Mouse (Mus musculus): ENCODE measurements around the gene Irak3. TPM values are rescaled to one million over a fixed set of nuclear protein-coding genes. Genes with fewer than 3 reads are reported as not detected.

Irak3 gene
- polyA plus RNA-seq, 2 experiments: 0.78 to 1.4 TPM

- no peaks in the 10 kb centered on the region for H3K36me3 ChIP-seq (replicated peaks; ENCODE audit: control insufficient read depth, insufficient read depth, low read depth)
- no peak overlapping the region for H3K4me2 ChIP-seq (ENCODE audit: low read depth)
- no peak for TF ChIP-seq EP300 (IDR thresholded peaks at IDR 0.05; ENCODE audit: low read depth)
- TF ChIP-seq CTCF (IDR thresholded peaks at IDR 0.05; ENCODE audit: low read depth): no peak
- H3K27ac ChIP-seq: no peak overlapping the region
- ATAC-seq (ENCODE audit: insufficient read depth) (no peak), DNase-seq (ENCODE audit: low read depth in 3 of 3, low spot score in 3 of 3) (no peak)
- no peaks in the 10 kb centered on the region for H3K27me3 ChIP-seq (ENCODE audit: control insufficient read depth, insufficient read depth, low read length)
- peaks cover 4 to 18% of the 10 kb centered on the region in 2 experiments; a peak in 3 of 4 replicates for H3K4me1 ChIP-seq (replicated peaks; ENCODE audit: control insufficient read depth in 2 of 2, insufficient read depth in 2 of 2, low read length in 1 of 2)
- H3K9ac ChIP-seq (replicated peaks): no peak overlapping the region
- 78% methylated on average over 19 of the region's 19 CpGs for WGBS (ENCODE audit: insufficient replicate concordance)
- H3K4me3 ChIP-seq (ENCODE audit: insufficient read depth in 1 of 2, low read depth in 2 of 2, low read length in 2 of 2): no peak overlapping the region
- no peaks in the 10 kb centered on the region for H3K9me3 ChIP-seq (ENCODE audit: control insufficient read depth, low read length)
Observed at GRCm38 (mm10) chr10:120164931-120165792, 36.8 kb downstream of the Irak3 start.

GRCm38 (mm10) chr10:120163490-120163889, 38.4 kb downstream of the Irak3 start:
- H3K9ac ChIP-seq (replicated peaks): no peak overlapping the region
- no peak overlapping the region for H3K27ac ChIP-seq
- no peak overlapping the region for H3K4me2 ChIP-seq (ENCODE audit: low read depth)
- no peaks in the 10 kb centered on the region for H3K36me3 ChIP-seq (replicated peaks; ENCODE audit: control insufficient read depth, insufficient read depth, low read depth)
- no peaks in the 10 kb centered on the region for H3K9me3 ChIP-seq (ENCODE audit: control insufficient read depth, low read length)
- no peak for DNase-seq (ENCODE audit: low read depth in 3 of 3, low spot score in 3 of 3)
- H3K4me1 ChIP-seq (replicated peaks; ENCODE audit: control insufficient read depth in 2 of 2, insufficient read depth in 2 of 2, low read length in 1 of 2): peaks cover 1 to 9% of the 10 kb centered on the region in 2 experiments; a peak in 3 of 4 replicates
- 69% methylated on average over 7 of the region's 7 CpGs for WGBS (ENCODE audit: insufficient replicate concordance)
- no peak for ATAC-seq (ENCODE audit: insufficient read depth)
- H3K4me3 ChIP-seq (ENCODE audit: insufficient read depth in 1 of 2, low read depth in 2 of 2, low read length in 2 of 2): no peak overlapping the region
- TF ChIP-seq CTCF (IDR thresholded peaks at IDR 0.05; ENCODE audit: low read depth) (no peak), EP300 (IDR thresholded peaks at IDR 0.05; ENCODE audit: low read depth) (no peak)
- no peaks in the 10 kb centered on the region for H3K27me3 ChIP-seq (ENCODE audit: control insufficient read depth, insufficient read depth, low read length)

GRCm38 (mm10) chr10:120162840-120163239, 39.1 kb downstream of the Irak3 start:
- H3K27ac ChIP-seq: no peak overlapping the region
- H3K4me2 ChIP-seq (ENCODE audit: low read depth): no peak overlapping the region
- 79% methylated on average over 10 of the region's 10 CpGs for WGBS (ENCODE audit: insufficient replicate concordance)
- DNase-seq (ENCODE audit: low read depth in 3 of 3, low spot score in 3 of 3): no peak
- TF ChIP-seq EP300 (IDR thresholded peaks at IDR 0.05; ENCODE audit: low read depth) (no peak), CTCF (IDR thresholded peaks at IDR 0.05; ENCODE audit: low read depth) (no peak)
- H3K27me3 ChIP-seq (ENCODE audit: control insufficient read depth, insufficient read depth, low read length): no peaks in the 10 kb centered on the region
- no peaks in the 10 kb centered on the region for H3K9me3 ChIP-seq (ENCODE audit: control insufficient read depth, low read length)
- H3K4me3 ChIP-seq (ENCODE audit: insufficient read depth in 1 of 2, low read depth in 2 of 2, low read length in 2 of 2): no peak overlapping the region
- H3K36me3 ChIP-seq (replicated peaks; ENCODE audit: control insufficient read depth, insufficient read depth, low read depth): no peaks in the 10 kb centered on the region
- H3K9ac ChIP-seq (replicated peaks): no peak overlapping the region
- ATAC-seq (ENCODE audit: insufficient read depth): no peak
- peaks cover 0 to 6% of the 10 kb centered on the region in 2 experiments; a peak in 3 of 4 replicates for H3K4me1 ChIP-seq (replicated peaks; ENCODE audit: control insufficient read depth in 2 of 2, insufficient read depth in 2 of 2, low read length in 1 of 2)

GRCm38 (mm10) chr10:120160533-120160932, 41.4 kb downstream of the Irak3 start:
- no peak overlapping the region for H3K4me2 ChIP-seq (ENCODE audit: low read depth)
- no peaks in the 10 kb centered on the region for H3K36me3 ChIP-seq (replicated peaks; ENCODE audit: control insufficient read depth, insufficient read depth, low read depth)
- no peak overlapping the region for H3K27ac ChIP-seq
- 0 out of 4 replicates have a peak, but pooled peaks cover 0 to 1% of the 10 kb centered on the region in 2 experiments for H3K4me1 ChIP-seq (replicated peaks; ENCODE audit: control insufficient read depth in 2 of 2, insufficient read depth in 2 of 2, low read length in 1 of 2)
- no peaks in the 10 kb centered on the region for H3K27me3 ChIP-seq (ENCODE audit: control insufficient read depth, insufficient read depth, low read length)
- ATAC-seq (ENCODE audit: insufficient read depth) (no peak), DNase-seq (ENCODE audit: low read depth in 3 of 3, low spot score in 3 of 3) (no peak)
- 71% methylated on average over 9 of the region's 9 CpGs for WGBS (ENCODE audit: insufficient replicate concordance)
- no peak overlapping the region for H3K4me3 ChIP-seq (ENCODE audit: insufficient read depth in 1 of 2, low read depth in 2 of 2, low read length in 2 of 2)
- H3K9ac ChIP-seq (replicated peaks): no peak overlapping the region
- no peaks in the 10 kb centered on the region for H3K9me3 ChIP-seq (ENCODE audit: control insufficient read depth, low read length)
- no peak for TF ChIP-seq CTCF (IDR thresholded peaks at IDR 0.05; ENCODE audit: low read depth)
- no peak for TF ChIP-seq EP300 (IDR thresholded peaks at IDR 0.05; ENCODE audit: low read depth)

- TF ChIP-seq EP300 (IDR thresholded peaks at IDR 0.05; ENCODE audit: low read depth) (no peak), CTCF (IDR thresholded peaks at IDR 0.05; ENCODE audit: low read depth) (no peak)
- 55% methylated on average over 2 of the region's 2 CpGs for WGBS (ENCODE audit: insufficient replicate concordance)
- no peak for ATAC-seq (ENCODE audit: insufficient read depth)
- H3K9ac ChIP-seq (replicated peaks): no peak overlapping the region
- no peaks in the 10 kb centered on the region for H3K36me3 ChIP-seq (replicated peaks; ENCODE audit: control insufficient read depth, insufficient read depth, low read depth)
- H3K4me2 ChIP-seq (ENCODE audit: low read depth): no peak overlapping the region
- H3K4me1 ChIP-seq (replicated peaks; ENCODE audit: control insufficient read depth in 2 of 2, insufficient read depth in 2 of 2, low read length in 1 of 2): no peaks in the 10 kb centered on the region
- no peaks in the 10 kb centered on the region for H3K9me3 ChIP-seq (ENCODE audit: control insufficient read depth, low read length)
- no peaks in the 10 kb centered on the region for H3K27me3 ChIP-seq (ENCODE audit: control insufficient read depth, insufficient read depth, low read length)
- no peak overlapping the region for H3K4me3 ChIP-seq (ENCODE audit: insufficient read depth in 1 of 2, low read depth in 2 of 2, low read length in 2 of 2)
- no peak overlapping the region for H3K27ac ChIP-seq
- no peak for DNase-seq (ENCODE audit: low read depth in 3 of 3, low spot score in 3 of 3)
Observed at GRCm38 (mm10) chr10:120153911-120154310, 48.0 kb downstream of the Irak3 start.
